Mouse (Mus musculus): ENCODE measurements around the gene Smdt1. TPM values are rescaled to one million over a fixed set of nuclear protein-coding genes. Genes with fewer than 3 reads are reported as not detected.

Gene Smdt1
- polyA plus RNA-seq, 1 experiment from 2014 or later: 233 TPM

Small RNAs within 50 kb of the gene (microRNA-seq; reads per million reads assigned to microRNA genes)
- gene Mir7684 (ENCODE audit: borderline number of aligned reads): not detected

Other genes with a start within 250 kb of the Smdt1 start
- gene Ccdc134, start 211.0 kb upstream of the Smdt1 start, polyA plus RNA-seq (2014; fragmentation: Nextera tagmentation; extraction: Ambion mirVana): 17.1 and 17.5 TPM in 2 replicates
- 99.7 and 101 TPM in 2 replicates for gene Srebf2, start 191.8 kb upstream of the Smdt1 start, polyA plus RNA-seq (2014; fragmentation: Nextera tagmentation; extraction: Ambion mirVana)
- gene Shisa8, start 126.1 kb upstream of the Smdt1 start, polyA plus RNA-seq (2014; fragmentation: Nextera tagmentation; extraction: Ambion mirVana): 0.12 and 0.73 TPM in 2 replicates
- gene Tnfrsf13c, start 114.6 kb upstream of the Smdt1 start, polyA plus RNA-seq (2014; fragmentation: Nextera tagmentation; extraction: Ambion mirVana): 0.16 and 0.56 TPM in 2 replicates
- 56.5 and 58.8 TPM in 2 replicates for gene Cenpm, start 94.2 kb upstream of the Smdt1 start, polyA plus RNA-seq (2014; fragmentation: Nextera tagmentation; extraction: Ambion mirVana)
- gene 1500009C09Rik, start 86.6 kb upstream of the Smdt1 start, polyA plus RNA-seq (2014; fragmentation: Nextera tagmentation; extraction: Ambion mirVana): not detected in 2 replicates
- gene Sept3, start 64.1 kb upstream of the Smdt1 start, polyA plus RNA-seq (2014; fragmentation: Nextera tagmentation; extraction: Ambion mirVana): 7.1 and 7.4 TPM in 2 replicates
- 0.25 and 0.58 TPM in 2 replicates for gene Wbp2nl, start 40.0 kb upstream of the Smdt1 start, polyA plus RNA-seq (2014; fragmentation: Nextera tagmentation; extraction: Ambion mirVana)
- gene Naga, start within 50 bp of the Smdt1 start, polyA plus RNA-seq (2014; fragmentation: Nextera tagmentation; extraction: Ambion mirVana): 33.7 and 37.2 TPM in 2 replicates
- gene Pheta2, start within 50 bp of the Smdt1 start, polyA plus RNA-seq (2014; fragmentation: Nextera tagmentation; extraction: Ambion mirVana): 34.0 and 35.4 TPM in 2 replicates
- 432 and 467 TPM in 2 replicates for gene Ndufa6, start 15.4 kb downstream of the Smdt1 start, polyA plus RNA-seq (2014; fragmentation: Nextera tagmentation; extraction: Ambion mirVana)
- 6.8 and 7.0 TPM in 2 replicates for gene Cyp2d22, start 41.3 kb downstream of the Smdt1 start, polyA plus RNA-seq (2014; fragmentation: Nextera tagmentation; extraction: Ambion mirVana)
- gene Cyp2d11, start 55.1 kb downstream of the Smdt1 start, polyA plus RNA-seq (2014; fragmentation: Nextera tagmentation; extraction: Ambion mirVana): not detected in 2 replicates
- 8.2 and 10.3 TPM in 2 replicates for gene Cyp2d10, start 68.2 kb downstream of the Smdt1 start, polyA plus RNA-seq (2014; fragmentation: Nextera tagmentation; extraction: Ambion mirVana)
- 0.32 and 0.55 TPM in 2 replicates for gene Cyp2d9, start 94.5 kb downstream of the Smdt1 start, polyA plus RNA-seq (2014; fragmentation: Nextera tagmentation; extraction: Ambion mirVana)
- gene Cyp2d12, start 216.1 kb downstream of the Smdt1 start, polyA plus RNA-seq (2014; fragmentation: Nextera tagmentation; extraction: Ambion mirVana): not detected in 2 replicates